Mouse (Mus musculus): ENCODE data around the gene Fgfr2.

GRCm38 (mm10) chr7:130624299-130624698, 2498.9 kb downstream of the Fgfr2 start:
- TF ChIP-seq CTCF (IDR thresholded peaks at IDR 0.05; ENCODE audit: extremely low read depth, insufficient read length, insufficient replicate concordance, low read depth, low read length) (no peak), POLR2A (IDR thresholded peaks at IDR 0.05; ENCODE audit: low read depth, low read length) (no peak)

Measured in small intestine, adult 2 months (tissue).